Mouse (Mus musculus) liver, postnatal 0 days (tissue): ENCODE results near the gene Cyp2s1.

ENCODE experiments used
- CTCF ChIP-seq: sonication (generic); IDR thresholded peaks from 2 replicates; pipeline ENCODE4 v1.5.1; 2016; ENCODE audit warnings: antibody characterized with exemption, low read depth
- EP300 ChIP-seq: IDR thresholded peaks from 2 replicates; pipeline ENCODE4 v1.6.1; 2016; ENCODE audit warnings: antibody characterized with exemption, low read depth, mild to moderate bottlenecking

GRCm38 (mm10) chr7:25815571-25815970 lies 1.1 kb downstream of the Cyp2s1 start:
- TF ChIP-seq CTCF (no peak), EP300 (no peak)
